Mouse (Mus musculus) kidney, embryonic 14.5 days (tissue): ENCODE data around the gene Nudt2. TPM values are rescaled to one million over a fixed set of nuclear protein-coding genes. Genes with fewer than 3 reads are reported as not detected.

Experiments
- ATAC-seq: fragments of 200-750 bp; cut with Nextera tagmentation; 2 replicates; pipeline ENCODE4 v1.8.0; 2017; ENCODE audit warnings: moderate number of reproducible peaks, mild to moderate bottlenecking, moderate TSS enrichment, moderate library complexity; ENCODE audit not compliant: low FRiP score, low TSS enrichment
- H3K27ac ChIP-seq: fragments of 300-500 bp; sonication (generic); 2 replicates; pipeline ENCODE4 v1.5.1; 2014; ENCODE audit warnings: low read depth, mild to moderate bottlenecking, low read length, moderate library complexity, mixed read lengths
- H3K27me3 ChIP-seq: fragments of 300-500 bp; sonication (generic); 2 replicates; pipeline ENCODE4 v1.6.1; 2014; ENCODE audit warnings: mild to moderate bottlenecking, low read length; ENCODE audit not compliant: control insufficient read depth, insufficient read depth
- H3K36me3 ChIP-seq: fragments of 300-500 bp; sonication (generic); 2 replicates; pipeline ENCODE4 v1.6.1; 2014; ENCODE audit warnings: low read length, mixed read lengths; ENCODE audit not compliant: control insufficient read depth, insufficient read depth
- H3K4me1 ChIP-seq: fragments of 300-500 bp; sonication (generic); 2 replicates; pipeline ENCODE4 v1.6.1; 2014; ENCODE audit warnings: low read length, mixed read lengths; ENCODE audit not compliant: control insufficient read depth, insufficient read depth
- H3K4me2 ChIP-seq: fragments of 300-500 bp; sonication (generic); replicated peaks from 2 replicates; pipeline ENCODE4 v1.6.1; 2014; ENCODE audit warnings: low read depth, mild to moderate bottlenecking, low read length
- H3K4me3 ChIP-seq: fragments of 300-500 bp; sonication (generic); 2 replicates; pipeline ENCODE4 v1.5.1; 2014; ENCODE audit warnings: mild to moderate bottlenecking, low read length
- H3K9ac ChIP-seq: fragments of 300-500 bp; sonication (generic); 2 replicates; pipeline ENCODE4 v1.6.1; 2014; ENCODE audit warnings: low read depth, mild to moderate bottlenecking, low read length, moderate library complexity
- H3K9me3 ChIP-seq: fragments of 300-500 bp; sonication (generic); 2 replicates; pipeline ENCODE4 v1.6.1; 2016; ENCODE audit warnings: low read length; ENCODE audit not compliant: control insufficient read depth
- WGBS: fragments of 180-500 bp; shearing (Covaris S2); extraction: QIAGEN DNeasy Blood & Tissue Kit; methylation state at CpG from one replicate; pipeline ENCODE4 v1.1.7; 2014; 5-methylcytosine and 5-hydroxymethylcytosine counted together
- polyA plus RNA-seq: library from polyadenylated mRNA; unstranded; fragments of >200 nt; fragmentation: Nextera tagmentation; extraction: Ambion mirVana; gene quantifications from 2 replicates; pipeline ENCODE4 v1.2.1, GENCODE M21; 2014

The Nudt2 gene
- polyA plus RNA-seq, 1 experiment from 2014 or later: 61.5 TPM

DNA sequence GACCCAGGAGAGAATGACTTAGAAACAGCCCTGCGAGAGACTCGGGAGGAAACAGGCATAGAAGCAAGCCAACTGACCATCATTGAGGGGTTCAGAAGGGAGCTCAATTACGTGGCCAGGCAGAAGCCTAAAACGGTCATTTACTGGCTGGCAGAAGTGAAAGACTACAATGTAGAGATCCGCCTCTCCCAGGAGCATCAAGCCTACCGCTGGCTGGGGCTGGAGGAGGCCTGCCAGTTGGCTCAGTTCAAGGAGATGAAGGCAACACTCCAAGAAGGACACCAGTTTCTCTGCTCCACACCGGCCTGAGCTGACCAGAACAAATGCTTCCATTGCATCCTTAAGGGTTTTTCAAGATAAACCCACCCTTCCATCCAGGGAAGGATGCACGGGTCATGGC, 15.3 kb downstream of the Nudt2 start:
- Histone ChIP-seq H3K4me3 (no peak overlapping the region), H3K4me2 (no peak overlapping the region), H3K27ac (no peak overlapping the region), H3K4me1 (peaks cover 9% of the 10 kb centered on the region; the same call in 1 of the 2 replicates), H3K36me3 (peaks cover 13% of the 10 kb centered on the region), H3K9me3 (no peaks in the 10 kb centered on the region), H3K9ac (no peak overlapping the region), H3K27me3 (no peaks in the 10 kb centered on the region)
- no peak for ATAC-seq
- 86% methylated on average over 8 of the region's 8 CpGs for WGBS

DNA sequence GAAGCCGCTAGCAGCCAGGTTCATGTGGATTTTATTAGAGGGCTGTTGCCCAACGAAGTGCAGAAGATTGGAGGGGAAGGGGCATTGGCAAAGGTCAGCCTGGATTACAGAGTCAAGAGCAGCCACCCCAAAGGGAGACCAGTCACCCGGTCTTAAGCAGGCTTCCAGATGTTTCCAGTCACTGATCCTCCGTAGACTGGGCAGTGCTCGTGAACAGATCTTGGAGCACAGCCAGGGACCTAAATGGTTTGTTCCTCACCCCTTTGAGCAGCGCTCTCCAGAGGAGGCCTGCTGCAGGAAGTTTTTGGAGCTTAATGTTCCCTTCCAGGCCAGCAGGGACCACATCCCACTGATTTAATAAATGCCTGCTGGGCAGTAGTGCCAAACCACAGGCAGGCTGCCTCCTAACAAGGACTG, 16.7 kb downstream of the Nudt2 start:
- Histone ChIP-seq H3K9me3 (peaks cover 6% of the 10 kb centered on the region; the same call in 1 of the 2 replicates), H3K4me2 (no peak overlapping the region), H3K27ac (peak overlapping the region; percentile 0; the same call in 1 of the 2 replicates), H3K4me3 (no peak overlapping the region), H3K4me1 (peaks cover 9% of the 10 kb centered on the region; the same call in 1 of the 2 replicates), H3K27me3 (no peaks in the 10 kb centered on the region), H3K36me3 (peaks cover 13% of the 10 kb centered on the region), H3K9ac (no peak overlapping the region)
- WGBS: 31% methylated on average over 6 of the region's 6 CpGs
- ATAC-seq: peak; percentile 72

DNA sequence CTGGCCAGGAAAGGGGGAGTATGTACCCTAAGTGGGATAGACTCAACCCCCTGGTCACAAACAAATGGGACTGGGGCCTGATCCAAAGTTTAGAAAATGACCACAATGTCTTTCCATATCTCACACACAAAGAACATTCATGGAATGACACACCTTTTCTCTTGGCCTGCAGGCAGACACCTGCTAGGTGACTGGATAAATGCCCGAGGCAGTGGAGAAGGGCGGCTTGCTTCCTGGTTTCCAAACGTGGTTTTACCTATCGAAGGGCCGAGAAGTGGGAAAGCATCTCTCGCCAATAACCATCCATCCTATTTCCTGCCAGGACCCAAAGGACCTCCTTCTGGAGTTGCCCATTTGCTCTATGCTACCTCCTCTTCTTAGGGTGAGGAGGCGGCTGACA, 28.0 kb downstream of the Nudt2 start:
- Histone ChIP-seq H3K27me3 (peaks cover 17% of the 10 kb centered on the region), H3K4me2 (no peak overlapping the region), H3K36me3 (no peaks in the 10 kb centered on the region), H3K27ac (no peak overlapping the region), H3K4me1 (peaks cover 12% of the 10 kb centered on the region; the same call in 1 of the 2 replicates), H3K9me3 (no peaks in the 10 kb centered on the region), H3K9ac (no peak overlapping the region), H3K4me3 (no peak overlapping the region)
- WGBS: 86% methylated on average over 7 of the region's 7 CpGs
- ATAC-seq: no peak

DNA sequence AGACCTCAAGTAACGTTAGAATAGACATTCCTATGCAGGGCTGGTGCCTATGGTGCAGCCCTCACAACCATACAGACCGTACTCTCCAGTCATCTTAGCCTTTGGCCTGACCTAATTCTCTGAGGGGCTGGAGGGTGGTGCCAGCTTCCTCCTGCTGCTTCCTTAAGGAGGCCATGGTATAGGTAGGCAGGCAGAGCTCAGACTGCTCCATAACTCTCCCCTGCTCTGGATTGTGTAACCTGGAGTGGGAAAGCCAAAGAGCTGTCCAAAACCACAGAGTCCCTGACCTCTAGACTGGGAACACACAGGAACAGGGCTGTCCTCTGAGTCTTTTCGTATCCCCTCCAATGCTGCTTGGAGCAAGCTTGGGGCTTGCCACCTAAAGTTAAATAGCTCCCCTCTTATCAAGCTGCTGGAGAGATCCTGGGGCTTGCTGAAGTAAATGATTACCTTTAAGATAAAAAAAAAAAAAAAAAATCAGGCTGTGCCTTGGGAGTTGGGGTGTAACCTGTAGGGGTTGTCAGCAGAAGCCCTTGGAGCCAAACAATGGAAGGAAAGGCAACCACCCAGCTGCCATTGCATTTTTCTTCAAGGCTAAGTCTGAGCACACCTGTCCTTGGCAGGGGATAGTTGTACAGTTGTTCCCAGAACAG, 28.6 kb downstream of the Nudt2 start:
- peaks cover 24% of the 10 kb centered on the region for H3K27me3 ChIP-seq
- no peak overlapping the region for H3K4me2 ChIP-seq
- no peak overlapping the region for H3K4me3 ChIP-seq
- H3K9me3 ChIP-seq: no peaks in the 10 kb centered on the region
- H3K36me3 ChIP-seq: no peaks in the 10 kb centered on the region
- H3K27ac ChIP-seq: no peak overlapping the region
- no peak overlapping the region for H3K9ac ChIP-seq
- 64% methylated on average over 3 of the region's 3 CpGs for WGBS
- peaks cover 18% of the 10 kb centered on the region for H3K4me1 ChIP-seq
- no peak for ATAC-seq

DNA sequence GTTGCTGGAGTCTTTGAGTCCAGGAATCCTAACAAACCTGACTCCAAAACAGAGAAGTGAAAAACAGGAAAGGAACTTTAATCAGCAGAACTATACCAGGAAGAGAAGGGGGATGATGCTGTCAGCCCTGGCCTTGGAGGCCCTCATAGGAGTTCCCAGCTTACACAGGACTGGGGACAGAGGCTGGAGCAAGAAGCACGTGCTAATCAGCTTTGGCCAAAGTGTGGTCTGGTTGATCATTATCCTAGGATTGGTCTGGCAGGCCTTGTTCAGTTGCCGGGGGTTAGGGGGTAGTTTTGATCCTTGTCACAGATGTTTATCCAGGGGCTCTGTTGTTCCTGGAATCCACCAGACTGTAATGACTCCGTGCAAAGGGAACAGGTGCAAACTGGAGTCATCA, 29.4 kb downstream of the Nudt2 start:
- Histone ChIP-seq H3K4me2 (no peak overlapping the region), H3K9ac (no peak overlapping the region), H3K36me3 (no peaks in the 10 kb centered on the region), H3K4me1 (peaks cover 25% of the 10 kb centered on the region), H3K27me3 (peaks cover 32% of the 10 kb centered on the region), H3K9me3 (no peaks in the 10 kb centered on the region), H3K4me3 (no peak overlapping the region), H3K27ac (no peak overlapping the region)
- no peak for ATAC-seq
- 41% methylated on average over 3 of the region's 3 CpGs for WGBS

DNA sequence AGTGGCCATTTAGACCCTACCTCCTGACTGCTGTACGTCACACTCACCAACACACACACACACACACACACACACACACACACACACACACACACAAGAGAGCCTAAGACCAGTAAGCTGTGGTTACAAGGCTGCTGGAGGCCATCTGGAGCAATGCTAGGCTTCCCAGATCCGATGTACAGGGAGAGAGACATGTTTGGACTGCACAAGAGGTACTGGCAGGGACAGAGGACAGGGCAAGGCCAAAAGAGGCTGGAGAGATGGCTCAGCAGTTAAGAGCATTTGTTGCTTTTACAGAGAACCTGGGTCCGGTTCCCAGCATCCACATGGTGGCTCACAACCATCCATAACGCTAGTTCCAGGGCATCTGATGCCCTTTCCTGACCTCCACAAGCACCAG, 30.1 kb downstream of the Nudt2 start:
- no peak overlapping the region for H3K4me2 ChIP-seq
- H3K9ac ChIP-seq: no peak overlapping the region
- H3K4me3 ChIP-seq: no peak overlapping the region
- H3K4me1 ChIP-seq: peaks cover 25% of the 10 kb centered on the region
- no peaks in the 10 kb centered on the region for H3K36me3 ChIP-seq
- no peaks in the 10 kb centered on the region for H3K9me3 ChIP-seq
- WGBS: 73% methylated on average over 4 of the region's 4 CpGs
- no peak for ATAC-seq
- peaks cover 39% of the 10 kb centered on the region for H3K27me3 ChIP-seq
- H3K27ac ChIP-seq: no peak overlapping the region

DNA sequence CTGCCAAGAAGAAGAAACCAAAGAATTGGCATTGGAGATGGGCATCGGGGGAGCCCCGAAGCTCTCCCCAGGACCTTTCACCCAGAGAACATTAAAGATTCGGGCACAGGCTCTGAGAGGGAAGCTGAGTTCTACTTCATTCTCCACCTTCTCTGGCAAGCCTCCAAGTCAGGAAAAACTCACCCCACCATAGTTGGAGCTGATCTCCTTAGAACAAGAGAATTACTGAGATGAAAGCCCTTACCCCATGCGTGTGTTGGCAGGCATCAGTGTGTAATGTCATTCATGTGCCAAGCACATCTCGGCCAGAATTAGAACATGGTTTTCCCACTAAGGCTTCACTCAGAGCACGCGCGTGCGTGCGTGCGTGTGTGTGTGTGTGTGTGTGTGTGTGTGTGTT, 30.9 kb downstream of the Nudt2 start:
- H3K9ac ChIP-seq: no peak overlapping the region
- H3K4me3 ChIP-seq: no peak overlapping the region
- peaks cover 25% of the 10 kb centered on the region for H3K4me1 ChIP-seq
- WGBS: 86% methylated on average over 11 of the region's 11 CpGs
- no peak overlapping the region for H3K27ac ChIP-seq
- H3K36me3 ChIP-seq: no peaks in the 10 kb centered on the region
- H3K27me3 ChIP-seq: peaks cover 46% of the 10 kb centered on the region
- no peak overlapping the region for H3K4me2 ChIP-seq
- ATAC-seq: no peak
- no peaks in the 10 kb centered on the region for H3K9me3 ChIP-seq

DNA sequence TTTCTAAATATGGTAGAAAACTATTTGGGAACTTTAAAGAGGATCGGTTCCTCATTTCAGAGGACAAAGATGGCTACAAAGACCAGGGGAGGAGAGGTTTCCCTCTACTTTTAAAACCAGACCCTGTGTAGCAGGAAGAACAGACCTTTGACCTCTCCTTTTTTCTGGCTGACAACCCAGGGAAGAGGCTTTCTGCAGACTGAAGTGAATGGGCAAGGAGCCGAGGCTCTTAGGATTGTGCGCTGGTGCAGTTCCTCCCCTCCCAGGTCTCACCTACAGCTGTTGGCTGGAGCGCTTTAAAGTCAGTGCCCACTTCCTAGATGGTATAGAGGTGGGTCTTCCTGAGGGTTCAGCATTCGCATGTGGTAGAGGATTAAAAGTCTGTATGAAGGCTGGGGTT, 32.1 kb downstream of the Nudt2 start:
- Histone ChIP-seq H3K9ac (no peak overlapping the region), H3K4me2 (no peak overlapping the region), H3K36me3 (no peaks in the 10 kb centered on the region), H3K4me1 (peaks cover 25% of the 10 kb centered on the region), H3K9me3 (no peaks in the 10 kb centered on the region), H3K27ac (no peak overlapping the region), H3K4me3 (no peak overlapping the region), H3K27me3 (peaks cover 56% of the 10 kb centered on the region)
- 59% methylated on average over 5 of the region's 5 CpGs for WGBS
- no peak for ATAC-seq

DNA sequence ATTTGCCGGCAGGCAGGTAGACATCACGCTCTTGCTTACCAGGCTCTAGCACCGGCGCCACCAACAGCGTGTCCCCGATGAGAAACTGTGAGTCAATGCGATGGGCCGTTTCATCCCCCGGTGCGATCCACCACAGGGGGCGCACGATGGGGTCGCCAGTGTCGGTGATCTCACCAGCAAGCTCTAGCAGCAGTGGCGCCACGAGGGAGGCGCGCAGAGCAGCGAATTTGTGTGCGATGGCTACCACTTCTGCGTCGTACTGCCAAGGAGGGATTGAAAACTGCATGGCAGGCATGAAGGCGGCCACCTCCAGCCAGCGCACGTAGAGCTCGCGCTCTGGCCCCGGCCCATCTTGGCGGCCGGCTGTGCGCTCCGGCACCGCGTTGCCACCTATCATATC, 32.6 kb downstream of the Nudt2 start:
- peak overlapping the region; percentile 27 for H3K4me3 ChIP-seq
- H3K9me3 ChIP-seq: no peaks in the 10 kb centered on the region
- H3K4me2 ChIP-seq: peak overlapping the region; percentile 54
- WGBS: 2% methylated on average over 34 of the region's 34 CpGs
- peak overlapping the region; percentile 12; the same call in 1 of the 2 replicates for H3K9ac ChIP-seq
- peaks cover 56% of the 10 kb centered on the region for H3K27me3 ChIP-seq
- H3K27ac ChIP-seq: no peak overlapping the region
- H3K4me1 ChIP-seq: peaks cover 29% of the 10 kb centered on the region
- ATAC-seq: no peak
- no peaks in the 10 kb centered on the region for H3K36me3 ChIP-seq
